Mouse (Mus musculus) retina, adult 2 months (tissue): Measurements from ENCODE around the gene Samt4.
"Not testable (repeated sequence)": the region's sequence is repeated elsewhere in the genome, so short reads cannot be mapped to it uniquely, and the experiment has no call there.

Experiments used
- DNase-seq: peaks from one replicate; pipeline ENCODE4 v3.0.0-alpha.2; 2012; ENCODE audit warnings: low read depth, low spot score

Gene Samt4

GRCm38 (mm10) chrX:154481702-154482101 lies at the start of gene Samt4:
Gene Samt4, plus strand, starts transcription at chrX:154482002.
- DNase-seq = no peak

- not testable (repeated sequence) for DNase-seq
These were observed 38.1 kb upstream of the Samt4 start for GRCm38 (mm10) chrX:154443696-154444095.

GRCm38 (mm10) chrX:154468386-154468785 lies 13.4 kb upstream of the Samt4 start:
- DNase-seq = not testable (repeated sequence)
